Mouse (Mus musculus): Measurements from ENCODE around the gene Sytl2. TPM values are rescaled to one million over a fixed set of nuclear protein-coding genes. Genes with fewer than 3 reads are reported as not detected.

Sytl2 gene
- total and polyA plus RNA-seq, 3 experiments, result not detected

GRCm38 (mm10) chr7:90265289-90265970 is 36.6 kb upstream of the Sytl2 start, which contains the start of gene Ccdc83:
Gene Ccdc83 (minus strand): TSS chr7:90265777.
- Histone ChIP-seq H3K36me3 (ENCODE audit: control insufficient read depth in 1 of 2, insufficient read depth in 2 of 2, low read length in 2 of 2) (no peaks in the 10 kb centered on the region), H3K27me3 (ENCODE audit: control insufficient read depth in 1 of 2, insufficient read depth in 2 of 2, low read length in 2 of 2) (peaks cover 2 to 8% of the 10 kb centered on the region in 2 experiments), H3K4me1 (ENCODE audit: control insufficient read depth in 1 of 2, insufficient read depth in 2 of 2, low read length in 2 of 2) (no peaks in the 10 kb centered on the region), H3K27ac (ENCODE audit: control insufficient read depth, low read depth, low read length) (no peak within 1 kb of the TSS), H3K9ac (ENCODE audit: control insufficient read depth, low read depth, low read length, poor library complexity, severe bottlenecking) (no peak within 1 kb of the TSS), H3K9me3 (replicated peaks; ENCODE audit: insufficient read depth, low read length) (no peaks in the 10 kb centered on the region), H3K4me3 (ENCODE audit: control insufficient read depth in 1 of 2, insufficient read depth in 1 of 2, low read depth in 2 of 2, low read length in 2 of 2) (peak within 1 kb of the TSS in 1 of 2 experiments; percentile 0; a peak in 1 of 4 replicates), H3K79me2 (ENCODE audit: control insufficient read depth, insufficient read depth, low read length, poor library complexity) (no peaks in the 10 kb centered on the region)
- TF ChIP-seq ZC3H11A (IDR thresholded peaks at IDR 0.05; ENCODE audit: low read depth, low read length) (peak; percentile 97), SIN3A (IDR thresholded peaks at IDR 0.05; ENCODE audit: low read length) (0 out of 2 replicates have a peak, but pooled peaks have one; percentile 17), CTCF (IDR thresholded peaks at IDR 0.05 in 2 of 3, conservative IDR thresholded peaks at IDR 0.05 in 1 of 3; ENCODE audit: control insufficient read depth in 1 of 3, insufficient read depth in 1 of 3, low read depth in 2 of 3, low read length in 3 of 3, poor library complexity in 1 of 3, severe bottlenecking in 1 of 3) (peak; percentile 92 to 98 (median 96)), TCF12 (IDR thresholded peaks at IDR 0.05; ENCODE audit: low read depth, low read length) (no peak), MAFK (IDR thresholded peaks at IDR 0.05; ENCODE audit: borderline replicate concordance, low read depth, low read length) (no peak), TAL1 (IDR thresholded peaks at IDR 0.05; ENCODE audit: low read length) (no peak), HCFC1 (IDR thresholded peaks at IDR 0.05; ENCODE audit: low read depth, low read length) (no peak), POLR2A (IDR thresholded peaks at IDR 0.05; ENCODE audit: control insufficient read depth in 1 of 2, insufficient read depth in 1 of 2, low read depth in 1 of 2, low read length in 2 of 2, poor library complexity in 1 of 2) (no peak), ELF1 (IDR thresholded peaks at IDR 0.05; ENCODE audit: low read depth, low read length) (no peak), ZNF384 (IDR thresholded peaks at IDR 0.05; ENCODE audit: low read depth, low read length) (no peak), POLR2AphosphoS5 (IDR thresholded peaks at IDR 0.05; ENCODE audit: borderline replicate concordance, low read depth, low read length) (no peak), NRF1 (IDR thresholded peaks at IDR 0.05; ENCODE audit: insufficient read depth, low read depth, low read length, poor library complexity, severe bottlenecking) (no peak), ZMIZ1 (IDR thresholded peaks at IDR 0.05; ENCODE audit: low read depth, low read length) (no peak), NELFE (IDR thresholded peaks at IDR 0.05; ENCODE audit: low read depth, low read length) (no peak), EP300 (IDR thresholded peaks at IDR 0.05; ENCODE audit: low read depth in 1 of 2, low read length in 2 of 2) (no peak), RAD21 (IDR thresholded peaks at IDR 0.05; ENCODE audit: low read depth, low read length) (peak; percentile 99), KAT2A (conservative IDR thresholded peaks at IDR 0.05; ENCODE audit: low read depth, low read length) (no peak), MYB (IDR thresholded peaks at IDR 0.05; ENCODE audit: low read depth, low read length) (no peak), SMC3 (IDR thresholded peaks at IDR 0.05; ENCODE audit: low read depth, low read length) (peak; percentile 99), GABPA (IDR thresholded peaks at IDR 0.05; ENCODE audit: low read depth, low read length) (no peak), RCOR1 (IDR thresholded peaks at IDR 0.05; ENCODE audit: low read depth, low read length) (no peak)
- DNase-seq (ENCODE audit: low read depth, low spot score), result peak; percentile 75
